Mouse (Mus musculus) kidney, embryonic 16.5 days (tissue): Measurements from ENCODE around the gene Lrrc47. TPM values are rescaled to one million over a fixed set of nuclear protein-coding genes. Genes with fewer than 3 reads are reported as not detected.

Experiments
- ATAC-seq: fragments of 200-750 bp; cut with Nextera tagmentation; 2 replicates; pipeline ENCODE4 v1.8.0; 2017; ENCODE audit warnings: moderate TSS enrichment; ENCODE audit not compliant: low FRiP score, low TSS enrichment
- H3K27ac ChIP-seq: fragments of 300-500 bp; sonication (generic); 2 replicates; pipeline ENCODE4 v1.5.1; 2014; ENCODE audit warnings: low read length
- H3K27me3 ChIP-seq: fragments of 300-500 bp; sonication (generic); 2 replicates; pipeline ENCODE4 v1.6.1; 2014; ENCODE audit warnings: low read length, control low read depth, mixed read lengths; ENCODE audit not compliant: insufficient read depth
- H3K36me3 ChIP-seq: fragments of 300-500 bp; sonication (generic); 2 replicates; pipeline ENCODE4 v1.6.1; 2014; ENCODE audit warnings: low read length, control low read depth, mixed read lengths; ENCODE audit not compliant: insufficient read depth
- H3K4me1 ChIP-seq: fragments of 300-500 bp; sonication (generic); 2 replicates; pipeline ENCODE4 v1.6.1; 2014; ENCODE audit warnings: low read length, control low read depth, mixed read lengths; ENCODE audit not compliant: insufficient read depth
- H3K4me2 ChIP-seq: fragments of 300-500 bp; sonication (generic); replicated peaks from 2 replicates; pipeline ENCODE4 v1.6.1; 2014; ENCODE audit warnings: low read depth, low read length
- H3K4me3 ChIP-seq: fragments of 300-500 bp; sonication (generic); 2 replicates; pipeline ENCODE4 v1.5.1; 2014; ENCODE audit warnings: mild to moderate bottlenecking, low read length
- H3K9ac ChIP-seq: fragments of 300-500 bp; sonication (generic); replicated peaks from 2 replicates; pipeline ENCODE4 v1.6.1; 2014; ENCODE audit warnings: low read length
- H3K9me3 ChIP-seq: fragments of 300-500 bp; sonication (generic); 2 replicates; pipeline ENCODE4 v1.6.1; 2016; ENCODE audit warnings: low read length, control low read depth
- WGBS: fragments of 180-500 bp; shearing (Covaris S2); extraction: QIAGEN DNeasy Blood & Tissue Kit; methylation state at CpG from one replicate; pipeline ENCODE4 v1.1.7; 2014; 5-methylcytosine and 5-hydroxymethylcytosine counted together
- polyA plus RNA-seq: library from polyadenylated mRNA; unstranded; fragments of >200 nt; fragmentation: Nextera tagmentation; extraction: Ambion mirVana; gene quantifications from 2 replicates; pipeline ENCODE4 v1.2.1, GENCODE M21; 2015

Lrrc47 gene
- polyA plus RNA-seq, 1 experiment from 2014 or later: 21.9 TPM

GRCm38 (mm10) chr4:154022407-154022806 lies 10.9 kb downstream of the Lrrc47 start:
- 0 out of 2 replicates have a peak overlapping the region, but pooled peaks have one; percentile 14 for H3K4me2 ChIP-seq
- H3K4me1 ChIP-seq: peaks cover 49% of the 10 kb centered on the region
- WGBS: 34% methylated on average over 4 of the region's 4 CpGs
- peaks cover 42% of the 10 kb centered on the region for H3K36me3 ChIP-seq
- peak overlapping the region; percentile 29 for H3K9ac ChIP-seq
- ATAC-seq: peak; percentile 80
- H3K27ac ChIP-seq: peak overlapping the region; percentile 89
- H3K4me3 ChIP-seq: no peak overlapping the region
- H3K27me3 ChIP-seq: no peaks in the 10 kb centered on the region
- H3K9me3 ChIP-seq: no peaks in the 10 kb centered on the region

- WGBS: 29% methylated on average over 4 of the region's 4 CpGs
- Histone ChIP-seq H3K9me3 (no peaks in the 10 kb centered on the region), H3K4me1 (peaks cover 49% of the 10 kb centered on the region), H3K9ac (peak overlapping the region; percentile 29), H3K4me3 (no peak overlapping the region), H3K36me3 (peaks cover 40% of the 10 kb centered on the region), H3K27ac (peak overlapping the region; percentile 89), H3K4me2 (0 out of 2 replicates have a peak overlapping the region, but pooled peaks have one; percentile 14), H3K27me3 (no peaks in the 10 kb centered on the region)
- 0 out of 2 replicates have a peak, but pooled peaks have one; percentile 7 for ATAC-seq
Observed at GRCm38 (mm10) chr4:154022844-154023243, 11.3 kb downstream of the Lrrc47 start.

- Histone ChIP-seq H3K36me3 (peaks cover 29% of the 10 kb centered on the region), H3K4me1 (peaks cover 49% of the 10 kb centered on the region), H3K4me3 (no peak overlapping the region), H3K27ac (peak overlapping the region; percentile 89; the same call in 1 of the 2 replicates), H3K9me3 (no peaks in the 10 kb centered on the region), H3K9ac (no peak overlapping the region), H3K4me2 (peak overlapping the region; percentile 70), H3K27me3 (no peaks in the 10 kb centered on the region)
- no peak for ATAC-seq
- 11% methylated on average over 8 of the region's 8 CpGs for WGBS
Observed at GRCm38 (mm10) chr4:154023754-154024601, 12.4 kb downstream of the Lrrc47 start.

- Histone ChIP-seq H3K36me3 (peaks cover 19% of the 10 kb centered on the region), H3K27me3 (no peaks in the 10 kb centered on the region), H3K4me2 (peak overlapping the region; percentile 70), H3K9ac (peak overlapping the region; percentile 73), H3K4me1 (peaks cover 49% of the 10 kb centered on the region), H3K9me3 (no peaks in the 10 kb centered on the region), H3K4me3 (peak overlapping the region; percentile 63), H3K27ac (peak overlapping the region; percentile 80)
- 37% methylated on average over 17 of the region's 17 CpGs for WGBS
- no peak for ATAC-seq
Observed at GRCm38 (mm10) chr4:154024729-154025521, 13.4 kb downstream of the Lrrc47 start.

GRCm38 (mm10) chr4:154025641-154026440 lies 14.3 kb downstream of the Lrrc47 start, which contains the start of gene Smim1:
Gene Smim1, minus strand, starts transcription at chr4:154026230.
- H3K27ac ChIP-seq: peak within 1 kb of the TSS; percentile 80
- WGBS: 1% methylated on average over 32 of the region's 33 CpGs
- H3K4me2 ChIP-seq: peak within 1 kb of the TSS; percentile 70
- ATAC-seq: peak; percentile 81
- no peaks in the 10 kb centered on the region for H3K9me3 ChIP-seq
- H3K9ac ChIP-seq: peak within 1 kb of the TSS; percentile 73
- H3K36me3 ChIP-seq: peaks cover 10% of the 10 kb centered on the region
- no peaks in the 10 kb centered on the region for H3K27me3 ChIP-seq
- H3K4me1 ChIP-seq: peaks cover 49% of the 10 kb centered on the region
- peak within 1 kb of the TSS; percentile 63 for H3K4me3 ChIP-seq

- 30% methylated on average over 2 of the region's 2 CpGs for WGBS
- Histone ChIP-seq H3K36me3 (peaks cover 5% of the 10 kb centered on the region; the same call in 1 of the 2 replicates), H3K4me2 (peak overlapping the region; percentile 70), H3K4me3 (peak overlapping the region; percentile 63), H3K9ac (peak overlapping the region; percentile 73), H3K27ac (peak overlapping the region; percentile 80), H3K4me1 (peaks cover 49% of the 10 kb centered on the region), H3K9me3 (no peaks in the 10 kb centered on the region), H3K27me3 (no peaks in the 10 kb centered on the region)
- no peak for ATAC-seq
Observed at GRCm38 (mm10) chr4:154026441-154026761, 14.9 kb downstream of the Lrrc47 start.

GRCm38 (mm10) chr4:154028066-154028465 lies 16.5 kb downstream of the Lrrc47 start:
- H3K4me2 ChIP-seq: no peak overlapping the region
- no peak for ATAC-seq
- no peaks in the 10 kb centered on the region for H3K36me3 ChIP-seq
- no peak overlapping the region for H3K4me3 ChIP-seq
- H3K27me3 ChIP-seq: no peaks in the 10 kb centered on the region
- H3K9me3 ChIP-seq: no peaks in the 10 kb centered on the region
- no peak overlapping the region for H3K27ac ChIP-seq
- peaks cover 35% of the 10 kb centered on the region for H3K4me1 ChIP-seq
- H3K9ac ChIP-seq: no peak overlapping the region
- 74% methylated on average over 7 of the region's 7 CpGs for WGBS

GRCm38 (mm10) chr4:154028646-154029045 lies 17.1 kb downstream of the Lrrc47 start:
- no peak for ATAC-seq
- Histone ChIP-seq H3K4me3 (no peak overlapping the region), H3K36me3 (no peaks in the 10 kb centered on the region), H3K9ac (no peak overlapping the region), H3K27me3 (no peaks in the 10 kb centered on the region), H3K27ac (no peak overlapping the region), H3K4me2 (no peak overlapping the region), H3K9me3 (no peaks in the 10 kb centered on the region), H3K4me1 (peaks cover 29% of the 10 kb centered on the region)

- Histone ChIP-seq H3K9ac (no peak overlapping the region), H3K9me3 (no peaks in the 10 kb centered on the region), H3K4me2 (no peak overlapping the region), H3K27ac (no peak overlapping the region), H3K4me3 (no peak overlapping the region), H3K27me3 (no peaks in the 10 kb centered on the region), H3K36me3 (no peaks in the 10 kb centered on the region), H3K4me1 (peaks cover 11% of the 10 kb centered on the region)
- 10% methylated on average over 3 of the region's 3 CpGs for WGBS
- peak; percentile 62; the same call in 1 of the 2 replicates for ATAC-seq
Observed at GRCm38 (mm10) chr4:154037123-154037522, 25.6 kb downstream of the Lrrc47 start.
